Mouse (Mus musculus) cerebellum, adult 2 months (tissue): ENCODE data around the gene H6pd. TPM values are rescaled to one million over a fixed set of nuclear protein-coding genes. Genes with fewer than 3 reads are reported as not detected.
A peak's percentile ranks its signal among the peaks of the same experiment; 100 is the strongest.

Source experiments
- DNase-seq, 2 experiments: peaks; one replicate each; pipeline ENCODE4 v3.0.0; 2021
- H3K27ac ChIP-seq: fragments of 200-500 bp; 2 replicates; pipeline ENCODE4 v1.5.1; 2012; ENCODE audit warnings: low read length, control low read depth, inconsistent platforms; ENCODE audit not compliant: insufficient read depth
- H3K27me3 ChIP-seq: fragments of 200-500 bp; 2 replicates; pipeline ENCODE4 v1.6.1; 2012; ENCODE audit warnings: inconsistent platforms, mild to moderate bottlenecking, low read length, moderate library complexity; ENCODE audit not compliant: control insufficient read depth, insufficient read depth
- H3K4me1 ChIP-seq: fragments of 200-500 bp; 2 replicates; pipeline ENCODE4 v1.6.1; 2011; ENCODE audit warnings: low read length; ENCODE audit not compliant: control insufficient read depth, insufficient read depth
- H3K4me3 ChIP-seq: fragments of 200-500 bp; replicated peaks from 2 replicates; pipeline ENCODE3; 2011; ENCODE audit warnings: mild to moderate bottlenecking, low read depth, low read length, control low read depth; ENCODE audit not compliant: insufficient read depth
- CTCF ChIP-seq: fragments of 200-500 bp; IDR thresholded peaks from 2 replicates; pipeline ENCODE4 v1.5.1; 2011; ENCODE audit warnings: low read depth, mild to moderate bottlenecking, control low read depth, low read length, moderate library complexity, borderline replicate concordance; ENCODE audit not compliant: insufficient read depth
- POLR2A ChIP-seq: fragments of 200-500 bp; IDR thresholded peaks from 2 replicates; pipeline ENCODE4 v1.6.1; 2011; ENCODE audit warnings: low read length, control low read depth, borderline replicate concordance; ENCODE audit not compliant: insufficient read depth
- WGBS: fragments of 180-500 bp; shearing (Covaris S2); methylation state at CpG from one replicate; pipeline ENCODE4 v1.1.7; 2018; 5-methylcytosine and 5-hydroxymethylcytosine counted together
- polyA plus RNA-seq: library from polyadenylated mRNA; depleted of rRNA; stranded (reverse); fragments of >200 nt; gene quantifications from 2 replicates; pipeline ENCODE4 v1.2.3, GENCODE M21; 2012

H6pd gene
- polyA plus RNA-seq, 1 experiment: 11.6 TPM

GRCm38 (mm10) chr4:149953621-149954481 lies 55.0 kb downstream of the H6pd start:
- WGBS: 4% methylated on average over 32 of the region's 32 CpGs
- peak overlapping the region; percentile 8; the same call in 1 of the 2 replicates for H3K27ac ChIP-seq
- peak; percentile 32 to 53 for DNase-seq
- no peaks in the 10 kb centered on the region for H3K27me3 ChIP-seq
- peaks cover 5% of the 10 kb centered on the region for H3K4me1 ChIP-seq
- no peak for TF ChIP-seq POLR2A
- TF ChIP-seq CTCF: no peak
- H3K4me3 ChIP-seq: peak overlapping the region; percentile 64

- peak; percentile 32 to 36 for DNase-seq
- Histone ChIP-seq H3K27me3 (no peaks in the 10 kb centered on the region), H3K27ac (no peak overlapping the region), H3K4me1 (peaks cover 5% of the 10 kb centered on the region), H3K4me3 (no peak overlapping the region)
- WGBS: 14% methylated on average over 9 of the region's 9 CpGs
- TF ChIP-seq CTCF (no peak), POLR2A (no peak)
Measured at GRCm38 (mm10) chr4:149952201-149952600, 56.6 kb downstream of the H6pd start.

GRCm38 (mm10) chr4:149951201-149951600 lies 57.6 kb downstream of the H6pd start:
- no peaks in the 10 kb centered on the region for H3K27me3 ChIP-seq
- 95% methylated on average over 13 of the region's 13 CpGs for WGBS
- H3K27ac ChIP-seq: no peak overlapping the region
- TF ChIP-seq POLR2A: no peak
- no peak for TF ChIP-seq CTCF
- no peak for DNase-seq
- peaks cover 5% of the 10 kb centered on the region for H3K4me1 ChIP-seq
- H3K4me3 ChIP-seq: no peak overlapping the region

GRCm38 (mm10) chr4:149949691-149950090 lies 59.1 kb downstream of the H6pd start:
- WGBS: 75% methylated on average over 13 of the region's 13 CpGs
- no peaks in the 10 kb centered on the region for H3K27me3 ChIP-seq
- TF ChIP-seq CTCF: no peak
- H3K4me1 ChIP-seq: peaks cover 5% of the 10 kb centered on the region
- DNase-seq: no peak
- H3K27ac ChIP-seq: no peak overlapping the region
- H3K4me3 ChIP-seq: no peak overlapping the region

GRCm38 (mm10) chr4:149948119-149948518 lies 60.7 kb downstream of the H6pd start:
- Histone ChIP-seq H3K4me3 (no peak overlapping the region), H3K27me3 (no peaks in the 10 kb centered on the region), H3K27ac (no peak overlapping the region), H3K4me1 (peaks cover 8% of the 10 kb centered on the region)
- WGBS: 92% methylated on average over 5 of the region's 5 CpGs
- no peak for DNase-seq
- TF ChIP-seq POLR2A: no peak
- no peak for TF ChIP-seq CTCF

- H3K27ac ChIP-seq: no peak overlapping the region
- no peak for TF ChIP-seq POLR2A
- peaks cover 15% of the 10 kb centered on the region for H3K4me1 ChIP-seq
- no peaks in the 10 kb centered on the region for H3K27me3 ChIP-seq
- no peak overlapping the region for H3K4me3 ChIP-seq
- DNase-seq: no peak
- 84% methylated on average over 5 of the region's 5 CpGs for WGBS
Measured at GRCm38 (mm10) chr4:149947396-149947795, 61.4 kb downstream of the H6pd start.

- no peak overlapping the region for H3K27ac ChIP-seq
- TF ChIP-seq POLR2A (no peak), CTCF (no peak)
- no peaks in the 10 kb centered on the region for H3K27me3 ChIP-seq
- peaks cover 21% of the 10 kb centered on the region for H3K4me1 ChIP-seq
- no peak overlapping the region for H3K4me3 ChIP-seq
- WGBS: 82% methylated on average over 9 of the region's 9 CpGs
- no peak for DNase-seq
Measured at GRCm38 (mm10) chr4:149945194-149945593, 63.6 kb downstream of the H6pd start.

- H3K4me3 ChIP-seq: no peak overlapping the region
- no peaks in the 10 kb centered on the region for H3K27me3 ChIP-seq
- peak in 1 of 2 experiments; percentile 28 for DNase-seq
- WGBS: 83% methylated on average over 12 of the region's 12 CpGs
- no peak overlapping the region for H3K27ac ChIP-seq
- H3K4me1 ChIP-seq: peaks cover 21% of the 10 kb centered on the region
- no peak for TF ChIP-seq CTCF
- no peak for TF ChIP-seq POLR2A
Measured at GRCm38 (mm10) chr4:149944214-149944613, 64.6 kb downstream of the H6pd start.
